Mouse (Mus musculus): Measurements from ENCODE around the gene Slc26a9. TPM values are rescaled to one million over a fixed set of nuclear protein-coding genes. Genes with fewer than 3 reads are reported as not detected.

Gene Slc26a9
- polyA plus RNA-seq, 1 experiment from 2014 or later: not detected

GRCm38 (mm10) chr1:131760428-131760820 lies 16.6 kb downstream of the Slc26a9 start:
- Histone ChIP-seq H3K4me1 (peaks cover 14% of the 10 kb centered on the region), H3K9me3 (no peaks in the 10 kb centered on the region), H3K27ac (peak overlapping the region; percentile 22; the same call in 1 of the 2 replicates), H3K27me3 (ENCODE audit: poor library complexity, severe bottlenecking) (no peaks in the 10 kb centered on the region), H3K4me3 (no peak overlapping the region), H3K36me3 (replicated peaks) (no peaks in the 10 kb centered on the region)
- 93% methylated on average over 3 of the region's 3 CpGs for WGBS
- no peak for DNase-seq (ENCODE audit: extremely low spot score, low spot score)

- no peaks in the 10 kb centered on the region for H3K9me3 ChIP-seq
Measured at GRCm38 (mm10) chr1:131761079-131761831, 17.4 kb downstream of the Slc26a9 start.

DNA sequence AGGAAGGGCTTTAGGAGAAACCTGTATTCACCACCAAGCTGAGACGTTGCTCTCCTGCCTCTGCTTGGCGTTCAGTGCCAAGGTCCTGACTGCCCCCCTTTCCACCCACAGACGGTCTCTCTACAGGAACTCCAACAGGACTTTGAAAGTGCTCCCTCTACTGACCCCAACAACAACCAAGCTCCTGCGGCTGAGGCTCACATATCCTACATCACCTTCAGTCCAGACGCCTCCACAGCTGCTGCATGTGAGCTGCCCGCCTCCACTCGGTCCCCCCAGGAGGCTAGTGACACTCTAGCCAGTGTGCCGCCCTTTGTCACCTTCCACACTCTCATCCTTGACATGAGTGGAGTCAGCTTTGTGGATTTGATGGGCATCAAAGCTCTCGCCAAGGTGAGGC lies 19.9 kb downstream of the Slc26a9 start:
- WGBS: 63% methylated on average over 9 of the region's 9 CpGs
- no peak overlapping the region for H3K27ac ChIP-seq
- peaks cover 14% of the 10 kb centered on the region for H3K4me1 ChIP-seq
- no peaks in the 10 kb centered on the region for H3K36me3 ChIP-seq (replicated peaks)
- peaks cover 3% of the 10 kb centered on the region; the same call in 1 of the 2 replicates for H3K27me3 ChIP-seq (ENCODE audit: poor library complexity, severe bottlenecking)
- H3K4me3 ChIP-seq: no peak overlapping the region
- no peaks in the 10 kb centered on the region for H3K9me3 ChIP-seq
- DNase-seq (ENCODE audit: extremely low spot score, low spot score): peak; percentile 12

More at GRCm38 (mm10) chr1:131761079-131761831, 17.4 kb downstream of the Slc26a9 start:
- Histone ChIP-seq H3K4me3 (no peak overlapping the region), H3K27ac (no peak overlapping the region), H3K4me1 (peaks cover 14% of the 10 kb centered on the region), H3K36me3 (replicated peaks) (no peaks in the 10 kb centered on the region), H3K27me3 (ENCODE audit: poor library complexity, severe bottlenecking) (no peaks in the 10 kb centered on the region)
- 90% methylated on average over 13 of the region's 13 CpGs for WGBS
- peak; percentile 13 for DNase-seq (ENCODE audit: extremely low spot score, low spot score)

GRCm38 (mm10) chr1:131764581-131765338 lies 20.9 kb downstream of the Slc26a9 start:
- H3K4me3 ChIP-seq: no peak overlapping the region
- H3K27me3 ChIP-seq (ENCODE audit: poor library complexity, severe bottlenecking): peaks cover 3% of the 10 kb centered on the region; the same call in 1 of the 2 replicates
- H3K36me3 ChIP-seq (replicated peaks): no peaks in the 10 kb centered on the region
- peak; percentile 13 for DNase-seq (ENCODE audit: extremely low spot score, low spot score)
- peaks cover 6% of the 10 kb centered on the region for H3K4me1 ChIP-seq
- no peaks in the 10 kb centered on the region for H3K9me3 ChIP-seq
- no peak overlapping the region for H3K27ac ChIP-seq
- WGBS: 71% methylated on average over 8 of the region's 8 CpGs

DNA sequence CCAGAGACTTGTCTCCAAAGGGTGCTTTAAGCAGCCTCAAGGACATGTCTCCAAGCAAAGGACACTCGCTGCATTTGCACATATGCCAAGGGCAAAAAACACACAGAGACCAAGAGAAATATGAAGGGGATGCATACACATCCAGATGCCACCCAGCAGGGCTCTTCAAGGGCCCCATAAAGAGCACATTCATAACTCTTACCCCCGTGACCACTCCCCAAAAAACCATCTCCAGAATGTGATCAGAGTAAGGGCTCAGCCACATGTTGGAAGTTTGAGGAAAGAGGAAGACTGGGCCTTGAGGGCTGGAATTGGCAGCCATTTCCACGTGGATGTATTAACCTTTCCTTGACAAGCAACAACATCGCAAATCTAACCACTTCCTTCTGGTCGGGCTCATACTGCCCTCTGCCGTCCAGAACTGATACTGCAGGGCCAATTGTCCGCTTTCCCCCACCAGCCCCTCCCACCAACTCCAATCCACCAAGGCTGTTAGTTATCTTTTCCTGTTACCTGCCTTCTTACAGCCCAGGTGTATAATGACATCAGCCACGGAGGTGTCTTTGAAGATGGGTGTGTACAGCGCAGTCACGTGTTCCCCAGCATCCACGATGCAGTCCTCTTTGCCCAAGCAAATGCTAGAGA lies 21.7 kb downstream of the Slc26a9 start:
- 14% methylated on average over 11 of the region's 11 CpGs for WGBS
- Histone ChIP-seq H3K4me1 (no peaks in the 10 kb centered on the region), H3K36me3 (replicated peaks) (no peaks in the 10 kb centered on the region), H3K27me3 (ENCODE audit: poor library complexity, severe bottlenecking) (peaks cover 3% of the 10 kb centered on the region; the same call in 1 of the 2 replicates), H3K4me3 (no peak overlapping the region), H3K9me3 (no peaks in the 10 kb centered on the region), H3K27ac (no peak overlapping the region)
- peak; percentile 77 for DNase-seq (ENCODE audit: extremely low spot score, low spot score)

DNA sequence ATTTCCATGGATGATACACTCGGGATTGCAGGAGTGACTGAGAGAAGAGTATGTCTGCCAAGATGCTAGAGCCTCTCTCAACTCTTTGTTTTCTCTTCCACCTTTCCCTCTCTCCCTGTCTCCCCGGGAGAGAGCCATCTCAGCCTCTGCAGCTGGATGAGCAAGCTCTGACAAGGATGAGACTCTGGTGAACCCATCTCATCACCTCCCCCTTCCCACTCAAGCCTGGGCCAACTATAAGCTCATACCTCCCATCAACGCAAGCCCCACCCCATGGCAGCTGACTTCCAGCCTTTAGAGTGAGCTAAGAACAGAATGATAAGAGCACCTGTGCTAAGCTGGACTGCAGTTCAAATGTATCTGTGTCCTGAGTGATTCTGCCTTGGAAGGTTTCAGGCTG lies 25.5 kb downstream of the Slc26a9 start:
- 80% methylated on average over 3 of the region's 3 CpGs for WGBS
- no peak for DNase-seq (ENCODE audit: extremely low spot score, low spot score)
- no peak overlapping the region for H3K4me3 ChIP-seq
- no peaks in the 10 kb centered on the region for H3K36me3 ChIP-seq (replicated peaks)
- H3K9me3 ChIP-seq: no peaks in the 10 kb centered on the region
- H3K4me1 ChIP-seq: peaks cover 6% of the 10 kb centered on the region; the same call in 1 of the 2 replicates
- peaks cover 3% of the 10 kb centered on the region; the same call in 1 of the 2 replicates for H3K27me3 ChIP-seq (ENCODE audit: poor library complexity, severe bottlenecking)
- no peak overlapping the region for H3K27ac ChIP-seq

DNA sequence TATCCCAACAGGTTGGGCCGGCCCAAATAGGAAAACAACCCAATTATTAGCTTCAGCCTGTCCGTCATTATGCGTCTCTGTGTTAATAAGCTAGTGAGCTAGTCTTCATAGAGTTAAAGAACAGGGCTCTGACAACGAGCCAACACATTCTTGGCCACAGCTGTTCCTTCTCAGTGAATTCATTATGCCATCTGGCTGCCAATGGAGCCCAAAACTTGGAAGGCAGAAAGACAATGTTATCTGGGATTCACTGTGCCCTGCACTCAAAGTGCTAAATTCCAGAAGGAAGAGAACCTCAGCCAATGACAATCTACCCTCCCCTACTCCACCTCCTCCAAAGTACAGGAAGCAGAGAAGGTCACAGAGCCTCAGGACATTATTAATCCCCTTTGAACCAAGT lies 26.8 kb downstream of the Slc26a9 start:
- H3K4me3 ChIP-seq: no peak overlapping the region
- H3K27me3 ChIP-seq (ENCODE audit: poor library complexity, severe bottlenecking): peaks cover 3% of the 10 kb centered on the region; the same call in 1 of the 2 replicates
- 78% methylated on average over 4 of the region's 4 CpGs for WGBS
- H3K9me3 ChIP-seq: no peaks in the 10 kb centered on the region
- H3K4me1 ChIP-seq: peaks cover 6% of the 10 kb centered on the region; the same call in 1 of the 2 replicates
- no peaks in the 10 kb centered on the region for H3K36me3 ChIP-seq (replicated peaks)
- peak; percentile 10 for DNase-seq (ENCODE audit: extremely low spot score, low spot score)
- no peak overlapping the region for H3K27ac ChIP-seq

GRCm38 (mm10) chr1:131771440-131771839 lies 27.6 kb downstream of the Slc26a9 start:
- H3K27ac ChIP-seq: no peak overlapping the region
- H3K4me1 ChIP-seq: peaks cover 6% of the 10 kb centered on the region; the same call in 1 of the 2 replicates
- H3K36me3 ChIP-seq (replicated peaks): no peaks in the 10 kb centered on the region
- H3K9me3 ChIP-seq: no peaks in the 10 kb centered on the region
- H3K27me3 ChIP-seq (ENCODE audit: poor library complexity, severe bottlenecking): peaks cover 1% of the 10 kb centered on the region; the same call in 1 of the 2 replicates
- DNase-seq (ENCODE audit: extremely low spot score, low spot score): no peak
- no peak overlapping the region for H3K4me3 ChIP-seq

DNA sequence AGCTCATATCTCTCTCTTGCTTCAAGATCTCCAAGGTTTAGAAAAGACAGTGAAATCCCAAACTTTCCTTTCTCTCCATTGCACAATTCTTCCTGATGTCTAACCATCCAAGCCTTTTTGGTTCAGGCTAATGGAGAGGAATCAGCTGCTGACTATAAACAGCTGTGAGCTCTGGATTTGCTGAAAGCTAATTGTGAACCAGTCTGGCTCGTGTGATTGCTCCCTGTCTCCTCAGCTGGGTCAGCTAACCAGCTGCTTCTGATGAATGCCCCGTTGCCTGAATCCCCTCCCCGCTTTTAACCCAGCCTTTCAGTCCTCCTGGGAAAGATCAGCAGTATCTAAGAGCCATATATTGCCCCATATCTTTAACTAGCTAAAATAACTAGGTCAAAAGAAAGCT lies 50.8 kb downstream of the Slc26a9 start:
- Histone ChIP-seq H3K4me3 (no peak overlapping the region), H3K27ac (no peak overlapping the region), H3K27me3 (ENCODE audit: poor library complexity, severe bottlenecking) (peaks cover 24% of the 10 kb centered on the region), H3K4me1 (peaks cover 14% of the 10 kb centered on the region), H3K36me3 (replicated peaks) (no peaks in the 10 kb centered on the region), H3K9me3 (no peaks in the 10 kb centered on the region)
- WGBS: 36% methylated on average over 3 of the region's 3 CpGs
- no peak for DNase-seq (ENCODE audit: extremely low spot score, low spot score)

DNA sequence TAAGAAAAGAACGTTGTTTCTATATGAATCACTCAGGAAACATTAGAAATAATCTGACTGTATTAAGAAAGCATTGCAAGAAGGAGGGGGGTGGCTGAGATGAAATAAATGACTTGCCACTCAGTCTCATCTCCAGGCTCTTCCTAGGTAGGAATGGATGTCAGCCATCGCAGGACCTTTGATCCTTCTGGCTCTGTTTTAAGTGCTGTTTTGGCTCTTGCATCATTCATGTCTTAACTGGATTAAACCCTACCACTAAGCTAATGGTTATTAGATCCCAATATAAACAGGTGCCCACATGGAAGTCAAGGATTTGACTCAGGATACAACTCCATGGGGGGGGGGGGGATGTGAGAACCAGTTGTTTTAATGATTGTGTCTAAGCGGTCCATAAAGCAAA lies 51.3 kb downstream of the Slc26a9 start:
- H3K4me1 ChIP-seq: peaks cover 19% of the 10 kb centered on the region
- H3K4me3 ChIP-seq: no peak overlapping the region
- no peaks in the 10 kb centered on the region for H3K9me3 ChIP-seq
- 86% methylated on average over 3 of the region's 3 CpGs for WGBS
- no peak overlapping the region for H3K27ac ChIP-seq
- no peak for DNase-seq (ENCODE audit: extremely low spot score, low spot score)
- H3K36me3 ChIP-seq (replicated peaks): no peaks in the 10 kb centered on the region
- H3K27me3 ChIP-seq (ENCODE audit: poor library complexity, severe bottlenecking): peaks cover 24% of the 10 kb centered on the region

- H3K27ac ChIP-seq: peak within 1 kb of the TSS; percentile 68
- DNase-seq (ENCODE audit: extremely low spot score, low spot score): peak; percentile 48
- peaks cover 24% of the 10 kb centered on the region for H3K27me3 ChIP-seq (ENCODE audit: poor library complexity, severe bottlenecking)
- 5% methylated on average over 26 of the region's 26 CpGs for WGBS
- H3K4me3 ChIP-seq: peak within 1 kb of the TSS; percentile 49
- peaks cover 19% of the 10 kb centered on the region for H3K4me1 ChIP-seq
- no peaks in the 10 kb centered on the region for H3K36me3 ChIP-seq (replicated peaks)
- no peaks in the 10 kb centered on the region for H3K9me3 ChIP-seq
Measured at GRCm38 (mm10) chr1:131797202-131797909, 53.5 kb downstream of the Slc26a9 start, which contains the start of gene Pm20d1. Pm20d1 (plus strand) TSS chr1:131797381.

DNA sequence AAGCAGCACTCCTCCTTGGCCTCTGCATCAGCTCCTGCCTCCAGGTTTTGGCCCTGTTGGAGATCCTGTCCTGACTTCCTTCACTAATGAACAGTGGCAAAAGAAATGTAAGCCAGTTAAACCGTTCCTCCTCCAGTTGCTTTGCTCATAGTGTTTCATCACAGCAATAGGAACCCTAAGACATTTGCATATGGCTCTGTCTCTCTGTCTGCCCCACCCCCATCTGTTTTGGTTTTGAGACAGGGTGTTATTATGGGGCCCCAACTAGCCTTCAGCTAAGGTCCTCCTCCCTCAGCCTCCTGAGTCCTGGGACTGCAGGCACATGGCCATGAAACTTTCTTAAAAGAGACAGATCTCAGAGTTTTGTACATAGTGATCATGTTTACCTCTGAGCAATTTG lies 56.2 kb downstream of the Slc26a9 start:
- H3K27me3 ChIP-seq (ENCODE audit: poor library complexity, severe bottlenecking): peaks cover 24% of the 10 kb centered on the region
- H3K36me3 ChIP-seq (replicated peaks): no peaks in the 10 kb centered on the region
- WGBS: 57% methylated on average over 1 of the region's 1 CpGs
- no peak overlapping the region for H3K27ac ChIP-seq
- H3K9me3 ChIP-seq: no peaks in the 10 kb centered on the region
- no peak overlapping the region for H3K4me3 ChIP-seq
- peaks cover 15% of the 10 kb centered on the region for H3K4me1 ChIP-seq
- no peak for DNase-seq (ENCODE audit: extremely low spot score, low spot score)
